ENCODE assay signal across 8 mouse cellular contexts in genomic region chr11:75234745-75235144, GRCm38 (mm10). TPM values are rescaled to one million over a fixed set of nuclear protein-coding genes. Genes with fewer than 3 reads are reported as not detected.
A peak's percentile ranks its signal among the peaks of the same experiment; 100 is the strongest.
DNase-seq lines count a peak whose midpoint lies in the region; ATAC-seq lines count a peak whose summit lies in the region.

No protein-coding gene starts in this region.

- ATAC-seq in kidney, embryonic 15.5 days (replicated peaks; ENCODE audit: low FRiP score) = 0 out of 2 replicates have a peak, but pooled peaks have one; percentile 15
- ATAC-seq in megakaryocyte-erythroid progenitor cell, adult 5-6 weeks (replicated peaks; ENCODE audit: low FRiP score, low TSS enrichment, poor library complexity, severe bottlenecking) = peak; percentile 79
- ATAC-seq in inflammation-experienced regulatory T-cells, adult 6 months = no peak

- WGBS in kidney, embryonic 15.5 days = 5% methylated on average over 16 of the region's 16 CpGs

- H3K4me1 ChIP-seq in kidney, embryonic 15.5 days = peaks cover 24% of the 10 kb centered on the region

- peak; percentile 60 to 73 for DNase-seq in left cerebral cortex, postnatal 14 days (ENCODE audit: low spot score in 2 of 2)
- no peak for DNase-seq in left cerebral cortex, postnatal 4 days
- DNase-seq in cerebellum, postnatal 25 days = peak; percentile 67 to 73
- no peak for DNase-seq in gastrocnemius, postnatal 36 days
- no peak for DNase-seq in embryo, embryonic 9.5 days (ENCODE audit: extremely low spot score)

- H3K27ac ChIP-seq in kidney, embryonic 15.5 days = no peak overlapping the region

- H3K27me3 ChIP-seq in kidney, embryonic 15.5 days = peaks cover 34% of the 10 kb centered on the region

- intact Hi-C loops in left cerebral cortex, postnatal 14 days (cut with DNase I) = loop anchor here (5.0 kb wide), 1 partner anchor 42 kb away; the partner anchor contains the start of genes Dph1 and Rtn4rl1
- intact Hi-C loops in left cerebral cortex, postnatal 4 days (cut with DNase I) = no loop called here
- intact Hi-C loops in gastrocnemius, postnatal 36 days (cut with DNase I) = loop anchor here (5.0 kb wide), 1 partner anchor 58 kb away; no protein-coding TSS in a partner anchor

- no peaks in the 10 kb centered on the region for H3K36me3 ChIP-seq in kidney, embryonic 15.5 days

- H3K9ac ChIP-seq in kidney, embryonic 15.5 days = no peak overlapping the region

- no peak overlapping the region; the same call in 1 of the 2 replicates for H3K4me3 ChIP-seq in kidney, embryonic 15.5 days (replicated peaks)

- H3K4me2 ChIP-seq in kidney, embryonic 15.5 days = peak overlapping the region; percentile 46

- no peaks in the 10 kb centered on the region for H3K9me3 ChIP-seq in kidney, embryonic 15.5 days (replicated peaks)

RNA-seq across cellular contexts. Expression of gene Rtn4rl1, which starts 41.2 kb away (rescaled TPM):
- 10 to 100 TPM; 59.5 to 65.9 TPM for total RNA-seq in left cerebral cortex, postnatal 14 days (2021)
- total RNA-seq in left cerebral cortex, postnatal 4 days (2021) = 10 to 100 TPM; 31.6 to 35.4 TPM
- 3.4 and 3.6 TPM in 2 replicates for polyA plus RNA-seq in kidney, embryonic 15.5 days (2015; fragmentation: Nextera tagmentation; extraction: Ambion mirVana)
- total RNA-seq in megakaryocyte-erythroid progenitor cell, adult 5-6 weeks (2014; fragmentation: Nextera tagmentation) = not detected in 2 replicates
- total RNA-seq in megakaryocyte-erythroid progenitor cell, adult 5-6 weeks (2017) = 0.80 TPM in 1 of 2 replicates, not detected in the other
- total RNA-seq in gastrocnemius, postnatal 36 days (2021) = 1 to 10 TPM; 1.0 TPM
- 1 to 10 TPM; 1.3 to 2.5 (median 2.2) TPM for polyA plus RNA-seq in inflammation-experienced regulatory T-cells, adult 6 months (2017; shearing (Covaris generic))

RNA-seq across cellular contexts. Expression of gene Dph1, which starts 43.7 kb away (rescaled TPM):
- total RNA-seq in left cerebral cortex, postnatal 14 days (2021) = 10 to 100 TPM; 22.0 to 23.7 TPM
- 10 to 100 TPM; 15.2 to 15.3 TPM for total RNA-seq in left cerebral cortex, postnatal 4 days (2021)
- polyA plus RNA-seq in kidney, embryonic 15.5 days (2015; fragmentation: Nextera tagmentation; extraction: Ambion mirVana) = 24.6 and 26.3 TPM in 2 replicates
- total RNA-seq in megakaryocyte-erythroid progenitor cell, adult 5-6 weeks (2014; fragmentation: Nextera tagmentation) = 22.3 and 25.0 TPM in 2 replicates
- total RNA-seq in megakaryocyte-erythroid progenitor cell, adult 5-6 weeks (2017) = 13.3 and 14.2 TPM in 2 replicates
- 1 to 10 TPM; 4.9 to 5.2 TPM for total RNA-seq in gastrocnemius, postnatal 36 days (2021)
- polyA plus RNA-seq in inflammation-experienced regulatory T-cells, adult 6 months (2017; shearing (Covaris generic)) = 10 to 100 TPM in 2 of 3 experiments, 1 to 10 TPM in 1; 4.0 to 15.3 (median 11.7) TPM

RNA-seq across cellular contexts. Expression of gene Ovca2, which starts 56.1 kb away (rescaled TPM):
- total RNA-seq in left cerebral cortex, postnatal 14 days (2021) = 10 to 100 TPM; 10.0 to 10.2 TPM
- 10 to 100 TPM in 1 of 2 experiments, 1 to 10 TPM in 1; 9.2 to 11.2 TPM for total RNA-seq in left cerebral cortex, postnatal 4 days (2021)
- polyA plus RNA-seq in kidney, embryonic 15.5 days (2015; fragmentation: Nextera tagmentation; extraction: Ambion mirVana) = 25.3 and 27.0 TPM in 2 replicates
- total RNA-seq in megakaryocyte-erythroid progenitor cell, adult 5-6 weeks (2014; fragmentation: Nextera tagmentation) = 18.8 and 21.3 TPM in 2 replicates
- total RNA-seq in megakaryocyte-erythroid progenitor cell, adult 5-6 weeks (2017) = 17.6 and 29.0 TPM in 2 replicates
- total RNA-seq in gastrocnemius, postnatal 36 days (2021) = 1 to 10 TPM; 2.4 to 3.0 TPM
- 10 to 100 TPM; 27.9 to 36.4 (median 32.7) TPM for polyA plus RNA-seq in inflammation-experienced regulatory T-cells, adult 6 months (2017; shearing (Covaris generic))

Comparison
In these comparisons a context has a peak if more than half of its experiments do, and no peak if none do; other contexts are left out.
1. DNase-seq: peak in left cerebral cortex, postnatal 14 days (2 of 2) and cerebellum, postnatal 25 days (2 of 2); none in left cerebral cortex, postnatal 4 days (single experiment), gastrocnemius, postnatal 36 days (0 of 2) and embryo, embryonic 9.5 days (single experiment).
2. RNA of gene Rtn4rl1, which starts 41.2 kb away (total RNA-seq): 59.5 to 65.9 TPM in left cerebral cortex, postnatal 14 days and 31.6 to 35.4 TPM in left cerebral cortex, postnatal 4 days; 1.0 TPM in gastrocnemius, postnatal 36 days and 0.80 TPM in megakaryocyte-erythroid progenitor cell, adult 5-6 weeks; every median in the first group is over 10 times any median in the second.